Mouse (Mus musculus) limb, embryonic 12.5 days (tissue): ENCODE data around the gene Gm44596. TPM values are rescaled to one million over a fixed set of nuclear protein-coding genes. Genes with fewer than 3 reads are reported as not detected.
"Not testable (repeated sequence)": the region's sequence is repeated elsewhere in the genome, so short reads cannot be mapped to it uniquely, and the experiment has no call there.

Experiments
- ATAC-seq: fragments of 200-750 bp; cut with Nextera tagmentation; 2 replicates; pipeline ENCODE4 v1.8.0; 2017; ENCODE audit warnings: low read depth, moderate TSS enrichment; ENCODE audit not compliant: insufficient number of reproducible peaks, insufficient read depth, low FRiP score, low TSS enrichment
- H3K27ac ChIP-seq: fragments of 300-500 bp; sonication (generic); 2 replicates; pipeline ENCODE4 v1.5.1; 2016; ENCODE audit warnings: mild to moderate bottlenecking, moderate library complexity
- H3K27me3 ChIP-seq: fragments of 300-500 bp; sonication (generic); 2 replicates; pipeline ENCODE4 v1.6.1; 2016; ENCODE audit warnings: mild to moderate bottlenecking, moderate library complexity
- H3K36me3 ChIP-seq: fragments of 300-500 bp; sonication (generic); 2 replicates; pipeline ENCODE4 v1.6.1; 2016; ENCODE audit warnings: mild to moderate bottlenecking, moderate library complexity
- H3K4me1 ChIP-seq: fragments of 300-500 bp; sonication (generic); replicated peaks from 2 replicates; pipeline ENCODE4 v1.6.1; 2016
- H3K4me2 ChIP-seq: fragments of 300-500 bp; sonication (generic); 2 replicates; pipeline ENCODE4 v1.6.1; 2016; ENCODE audit warnings: mild to moderate bottlenecking, moderate library complexity
- H3K4me3 ChIP-seq: fragments of 300-500 bp; sonication (generic); replicated peaks from 2 replicates; pipeline ENCODE4 v1.5.1; 2016; ENCODE audit warnings: mild to moderate bottlenecking
- H3K9ac ChIP-seq: fragments of 300-500 bp; sonication (generic); replicated peaks from 2 replicates; pipeline ENCODE4 v1.6.1; 2016; ENCODE audit warnings: mild to moderate bottlenecking, moderate library complexity
- H3K9me3 ChIP-seq: fragments of 300-500 bp; sonication (generic); 2 replicates; pipeline ENCODE4 v1.6.1; 2016; ENCODE audit warnings: mild to moderate bottlenecking, moderate library complexity
- WGBS: fragments of 180-500 bp; shearing (Covaris S2); methylation state at CpG from one replicate; pipeline ENCODE4 v1.1.7; 2016; 5-methylcytosine and 5-hydroxymethylcytosine counted together
- polyA plus RNA-seq: library from polyadenylated mRNA; unstranded; fragments of >200 nt; fragmentation: Nextera tagmentation; extraction: Ambion mirVana; gene quantifications from 2 replicates; pipeline ENCODE4 v1.2.1, GENCODE M21; 2016

Gm44596 gene
- polyA plus RNA-seq, 1 experiment from 2014 or later: not detected

DNA sequence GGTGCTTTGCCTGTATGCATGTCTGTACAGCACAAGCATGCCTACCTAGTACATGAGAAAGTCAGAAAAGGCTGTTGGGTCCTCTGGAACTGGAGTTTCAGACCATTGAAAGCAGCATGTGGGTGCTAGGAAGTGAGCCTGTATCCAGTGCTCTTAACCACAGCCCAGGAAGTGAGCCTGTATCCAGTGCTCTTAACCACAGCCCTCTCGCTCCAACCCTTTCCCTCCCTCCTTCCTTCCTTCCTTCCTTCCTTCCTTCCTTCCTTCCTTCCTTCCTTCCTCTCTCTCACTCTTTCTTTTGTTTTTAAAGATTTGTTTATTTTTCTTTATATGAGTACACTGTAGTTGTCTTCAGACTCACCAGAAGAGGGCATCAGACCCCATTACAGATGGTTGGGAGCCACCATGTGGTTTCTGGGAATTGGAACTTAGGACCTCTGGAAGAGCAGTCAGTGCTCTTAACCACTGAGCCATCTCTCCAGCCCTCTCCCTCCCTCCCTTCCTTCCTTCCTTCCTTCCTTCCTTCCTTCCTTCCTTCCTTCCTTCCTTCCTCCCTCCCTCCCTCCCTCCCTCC is 5.4 kb downstream of the Gm44596 start:
- WGBS: 65% methylated on average over 1 of the region's 1 CpGs
- H3K4me1 ChIP-seq, H3K9me3 ChIP-seq, H3K27ac ChIP-seq, H3K9ac ChIP-seq, H3K27me3 ChIP-seq, H3K4me2 ChIP-seq, H3K4me3 ChIP-seq, ATAC-seq: not testable (repeated sequence)
- H3K36me3 ChIP-seq: peaks cover 13% of the 10 kb centered on the region

GRCm38 (mm10) chr6:128381254-128381653 is 6.0 kb downstream of the Gm44596 start:
- WGBS: 67% methylated on average over 3 of the region's 3 CpGs

DNA sequence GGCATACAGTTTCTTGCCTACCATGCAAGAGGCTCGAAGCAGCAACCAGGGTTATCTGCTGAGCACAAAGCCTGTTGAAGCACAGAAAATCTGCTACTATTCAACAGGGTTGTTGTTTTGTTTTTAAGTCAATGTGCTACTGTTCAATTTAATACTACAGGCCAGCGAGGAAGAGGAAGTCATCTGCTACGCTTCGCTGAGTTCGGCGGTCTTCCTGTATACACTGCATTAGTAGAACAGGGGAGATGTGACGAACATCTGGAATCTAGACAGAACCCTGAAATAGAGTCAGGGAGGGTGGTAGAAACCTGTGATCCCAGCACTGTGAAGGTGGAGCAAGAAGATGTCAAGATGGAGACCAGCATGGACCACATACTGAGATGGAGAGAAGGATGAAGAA is 8.4 kb downstream of the Gm44596 start:
- no peaks in the 10 kb centered on the region for H3K27me3 ChIP-seq
- no peaks in the 10 kb centered on the region for H3K4me1 ChIP-seq
- H3K4me3 ChIP-seq: no peak overlapping the region
- H3K9ac ChIP-seq: no peak overlapping the region
- no peaks in the 10 kb centered on the region for H3K9me3 ChIP-seq
- H3K36me3 ChIP-seq: no peaks in the 10 kb centered on the region
- H3K27ac ChIP-seq: no peak overlapping the region
- H3K4me2 ChIP-seq: no peak overlapping the region
- no peak for ATAC-seq
- WGBS: 81% methylated on average over 7 of the region's 7 CpGs

More at GRCm38 (mm10) chr6:128381254-128381653, 6.0 kb downstream of the Gm44596 start:
- Histone ChIP-seq H3K4me2 (no peak overlapping the region), H3K27ac (no peak overlapping the region), H3K9me3 (no peaks in the 10 kb centered on the region), H3K27me3 (no peaks in the 10 kb centered on the region), H3K36me3 (peaks cover 8% of the 10 kb centered on the region), H3K4me1 (no peaks in the 10 kb centered on the region), H3K4me3 (no peak overlapping the region), H3K9ac (no peak overlapping the region)
- ATAC-seq: no peak

DNA sequence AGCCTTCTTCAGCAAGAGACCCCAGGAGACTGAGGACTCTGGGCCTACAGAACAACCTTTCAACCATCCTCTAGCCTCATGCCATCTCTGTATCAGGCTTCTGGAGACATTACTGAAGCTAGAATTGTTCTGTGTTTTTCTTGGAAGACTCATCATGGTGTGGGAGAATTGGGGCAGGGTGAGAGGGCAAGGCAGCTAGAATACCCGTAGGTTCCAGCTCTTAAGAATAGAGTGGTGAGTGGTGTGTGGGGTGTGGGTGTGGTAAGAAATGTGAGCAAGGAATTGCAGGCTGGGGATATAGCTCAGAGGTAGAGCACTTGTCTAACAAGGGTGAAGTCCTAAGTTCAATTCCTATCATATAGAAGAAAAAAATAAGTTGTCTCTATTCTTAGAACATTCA is 9.7 kb downstream of the Gm44596 start:
- H3K4me2 ChIP-seq: no peak overlapping the region
- H3K36me3 ChIP-seq: no peaks in the 10 kb centered on the region
- ATAC-seq: no peak
- H3K27ac ChIP-seq: no peak overlapping the region
- WGBS: 86% methylated on average over 1 of the region's 1 CpGs
- no peaks in the 10 kb centered on the region for H3K27me3 ChIP-seq
- no peak overlapping the region for H3K4me3 ChIP-seq
- H3K4me1 ChIP-seq: no peaks in the 10 kb centered on the region
- H3K9me3 ChIP-seq: no peaks in the 10 kb centered on the region
- H3K9ac ChIP-seq: no peak overlapping the region

- no peaks in the 10 kb centered on the region for H3K27me3 ChIP-seq
- H3K4me1 ChIP-seq: no peaks in the 10 kb centered on the region
- 88% methylated on average over 1 of the region's 1 CpGs for WGBS
- H3K4me3 ChIP-seq: no peak overlapping the region
- no peak overlapping the region for H3K4me2 ChIP-seq
- H3K36me3 ChIP-seq: no peaks in the 10 kb centered on the region
- no peak; the same call in 1 of the 2 replicates for ATAC-seq
- H3K9me3 ChIP-seq: no peaks in the 10 kb centered on the region
- no peak overlapping the region for H3K27ac ChIP-seq
- no peak overlapping the region for H3K9ac ChIP-seq
These were observed 13.9 kb downstream of the Gm44596 start for GRCm38 (mm10) chr6:128389185-128389584.

DNA sequence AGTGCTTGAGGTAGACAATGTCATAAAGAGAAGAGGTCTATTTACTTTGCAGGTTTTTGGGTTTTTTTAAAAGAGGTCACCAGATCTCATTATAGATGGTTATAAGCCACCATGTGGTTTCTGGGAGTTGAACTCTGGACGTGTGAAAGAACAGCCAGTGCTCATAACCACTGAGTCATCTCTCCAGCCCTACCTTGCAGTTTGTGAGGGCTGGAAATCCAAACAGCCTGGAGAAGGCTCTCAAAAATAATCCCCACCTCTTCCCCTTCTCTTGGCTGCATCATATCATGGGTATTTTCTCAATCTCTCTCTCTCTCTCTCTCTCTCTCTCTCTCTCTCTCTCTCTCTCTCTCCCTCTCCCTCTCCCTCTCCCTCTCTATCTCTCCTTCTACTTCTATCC is 15.4 kb downstream of the Gm44596 start:
- H3K36me3 ChIP-seq: no peaks in the 10 kb centered on the region

GRCm38 (mm10) chr6:128397574-128398261 is 22.4 kb downstream of the Gm44596 start:
- ATAC-seq: no peak
- H3K4me2 ChIP-seq: no peak overlapping the region
- 80% methylated on average over 7 of the region's 7 CpGs for WGBS

More for the DNA sequence above, 15.4 kb downstream of the Gm44596 start:
- Histone ChIP-seq H3K9me3 (no peaks in the 10 kb centered on the region), H3K27ac (no peak overlapping the region), H3K4me2 (no peak overlapping the region), H3K27me3 (no peaks in the 10 kb centered on the region), H3K4me1 (no peaks in the 10 kb centered on the region), H3K4me3 (no peak overlapping the region), H3K9ac (no peak overlapping the region)
- WGBS: 64% methylated on average over 1 of the region's 1 CpGs
- no peak for ATAC-seq

GRCm38 (mm10) chr6:128398996-128399395 is 23.7 kb downstream of the Gm44596 start, which contains the start of gene Nrip2:
Gene Nrip2, plus strand, starts transcription at chr6:128399296.
- peak within 1 kb of the TSS; percentile 43 for H3K4me2 ChIP-seq
- H3K36me3 ChIP-seq: no peaks in the 10 kb centered on the region
- WGBS: 74% methylated on average over 3 of the region's 3 CpGs
- peaks cover 10% of the 10 kb centered on the region; the same call in 1 of the 2 replicates for H3K4me1 ChIP-seq
- ATAC-seq: no peak
- no peaks in the 10 kb centered on the region for H3K27me3 ChIP-seq
- H3K9me3 ChIP-seq: no peaks in the 10 kb centered on the region
- peak within 1 kb of the TSS; percentile 22; the same call in 1 of the 2 replicates for H3K4me3 ChIP-seq
- peak within 1 kb of the TSS; percentile 48; the same call in 1 of the 2 replicates for H3K9ac ChIP-seq
- peak within 1 kb of the TSS; percentile 57 for H3K27ac ChIP-seq

More at GRCm38 (mm10) chr6:128397574-128398261, 22.4 kb downstream of the Gm44596 start:
- no peaks in the 10 kb centered on the region for H3K36me3 ChIP-seq
- peaks cover 10% of the 10 kb centered on the region; the same call in 1 of the 2 replicates for H3K4me1 ChIP-seq
- H3K27me3 ChIP-seq: no peaks in the 10 kb centered on the region
- H3K27ac ChIP-seq: no peak overlapping the region
- no peak overlapping the region for H3K9ac ChIP-seq
- no peak overlapping the region for H3K4me3 ChIP-seq
- H3K9me3 ChIP-seq: no peaks in the 10 kb centered on the region

DNA sequence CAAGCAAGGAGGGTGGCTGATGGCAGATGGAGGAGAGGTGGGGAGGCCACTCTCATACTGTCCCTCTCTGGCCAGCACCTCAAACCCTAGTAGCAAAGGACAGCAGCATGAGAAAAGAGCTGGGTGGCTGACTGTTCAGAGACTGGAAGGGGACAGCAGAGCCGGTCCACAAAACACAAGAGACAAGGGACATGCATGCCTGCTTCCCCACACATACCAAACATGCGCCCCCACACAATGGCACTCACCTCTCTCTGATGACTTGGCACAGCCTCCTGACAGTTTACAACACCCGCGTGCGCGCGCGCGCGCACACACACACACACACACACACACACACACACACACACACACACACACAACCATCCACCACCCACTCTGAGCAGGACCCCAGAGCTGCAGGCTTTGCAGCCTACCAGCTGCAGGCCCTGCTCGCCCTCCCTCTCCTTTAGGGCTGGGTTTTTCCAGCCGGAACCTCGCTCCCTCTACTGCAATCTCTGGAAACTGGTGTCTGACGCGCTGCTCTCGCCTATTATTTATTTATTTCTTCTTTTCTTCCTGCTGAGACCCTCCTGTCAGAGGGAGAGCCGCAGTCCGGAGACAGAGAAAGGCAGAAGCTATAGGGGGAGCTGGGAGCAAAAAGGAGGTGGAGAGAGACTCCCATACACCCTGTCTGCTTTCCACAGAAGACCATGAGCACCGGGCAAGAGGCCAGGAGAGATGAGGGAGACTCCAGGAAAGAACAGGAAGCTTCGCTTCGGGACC is 24.3 kb downstream of the Gm44596 start:
- H3K4me2 ChIP-seq: peak overlapping the region; percentile 43
- H3K4me1 ChIP-seq: peaks cover 10% of the 10 kb centered on the region; the same call in 1 of the 2 replicates
- peak overlapping the region; percentile 22; the same call in 1 of the 2 replicates for H3K4me3 ChIP-seq
- H3K9ac ChIP-seq: peak overlapping the region; percentile 48; the same call in 1 of the 2 replicates
- peak overlapping the region; percentile 57 for H3K27ac ChIP-seq
- ATAC-seq: peak; percentile 68; the same call in 1 of the 2 replicates
- H3K36me3 ChIP-seq: peaks cover under 1% of the 10 kb centered on the region; the same call in 1 of the 2 replicates
- no peaks in the 10 kb centered on the region for H3K27me3 ChIP-seq
- 48% methylated on average over 21 of the region's 21 CpGs for WGBS
- H3K9me3 ChIP-seq: no peaks in the 10 kb centered on the region

GRCm38 (mm10) chr6:128404708-128405107 is 29.4 kb downstream of the Gm44596 start:
- ATAC-seq: no peak
- Histone ChIP-seq H3K9me3 (no peaks in the 10 kb centered on the region), H3K9ac (no peak overlapping the region), H3K27ac (no peak overlapping the region), H3K4me3 (no peak overlapping the region), H3K4me2 (no peak overlapping the region), H3K27me3 (no peaks in the 10 kb centered on the region), H3K36me3 (peaks cover 46% of the 10 kb centered on the region), H3K4me1 (peaks cover 7% of the 10 kb centered on the region; the same call in 1 of the 2 replicates)
- WGBS: 59% methylated on average over 5 of the region's 5 CpGs

DNA sequence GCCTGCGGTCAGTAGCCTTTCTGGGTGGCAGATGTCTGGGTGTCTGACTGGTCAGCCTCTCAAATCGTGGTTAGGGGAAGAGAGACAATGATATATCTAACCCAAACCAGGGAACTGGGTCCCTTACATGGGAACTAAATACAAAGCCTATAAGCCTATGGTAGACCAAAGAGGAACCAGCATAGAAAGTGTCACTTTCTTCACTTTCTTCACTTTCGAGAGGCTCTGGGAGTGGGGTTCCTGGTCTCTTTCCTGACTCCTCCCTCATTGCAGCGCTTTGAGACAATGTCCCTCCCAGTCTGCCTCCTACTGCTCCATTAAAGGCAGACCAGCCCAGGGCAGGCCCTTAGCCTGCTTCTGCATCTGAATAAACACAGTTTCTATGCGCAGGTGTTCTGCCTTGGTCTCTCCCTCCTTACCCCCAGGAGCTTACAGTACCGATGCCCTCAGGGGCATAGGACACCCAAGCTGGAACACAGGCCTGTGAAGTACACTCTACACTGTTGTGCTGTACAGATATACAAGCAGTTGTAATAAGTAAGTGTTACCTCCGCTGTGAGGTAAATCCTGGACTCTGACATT is 33.3 kb downstream of the Gm44596 start:
- Histone ChIP-seq H3K9ac (no peak overlapping the region), H3K4me1 (no peaks in the 10 kb centered on the region), H3K27me3 (no peaks in the 10 kb centered on the region), H3K27ac (no peak overlapping the region), H3K4me3 (no peak overlapping the region), H3K36me3 (peaks cover 84% of the 10 kb centered on the region), H3K4me2 (no peak overlapping the region), H3K9me3 (no peaks in the 10 kb centered on the region)
- WGBS: 88% methylated on average over 7 of the region's 7 CpGs
- ATAC-seq: no peak
